Mouse (Mus musculus): Measurements from ENCODE around the gene Olfr346. TPM values are rescaled to one million over a fixed set of nuclear protein-coding genes. Genes with fewer than 3 reads are reported as not detected.

Olfr346 gene
- not detected in 2 replicates for polyA plus RNA-seq (2012; rRNA removed)

GRCm38 (mm10) chr2:36685488-36685887 is at the start of gene Olfr346:
Olfr346 (plus strand) TSS chr2:36685788.
- TF ChIP-seq CTCF (IDR thresholded peaks at IDR 0.05; ENCODE audit: extremely low read depth, insufficient read depth, low read length) (no peak), POLR2A (IDR thresholded peaks at IDR 0.05; ENCODE audit: extremely low read depth, insufficient read depth, low read length) (no peak)
- Histone ChIP-seq H3K4me3 (ENCODE audit: insufficient read depth, low read length) (no peak within 1 kb of the TSS), H3K4me1 (ENCODE audit: control insufficient read depth, insufficient read depth, low read length) (no peaks in the 10 kb centered on the region), H3K27ac (ENCODE audit: insufficient read depth, low read length) (no peak within 1 kb of the TSS)

GRCm38 (mm10) chr2:36639741-36640140 is 45.8 kb upstream of the Olfr346 start, which contains the start of gene Olfr345:
Olfr345 (plus strand) TSS chr2:36640041.
- Histone ChIP-seq H3K4me3 (ENCODE audit: insufficient read depth, low read length) (no peak within 1 kb of the TSS), H3K4me1 (ENCODE audit: control insufficient read depth, insufficient read depth, low read length) (no peaks in the 10 kb centered on the region), H3K27ac (ENCODE audit: insufficient read depth, low read length) (no peak within 1 kb of the TSS)
- TF ChIP-seq CTCF (IDR thresholded peaks at IDR 0.05; ENCODE audit: extremely low read depth, insufficient read depth, low read length): no peak
- TF ChIP-seq POLR2A (IDR thresholded peaks at IDR 0.05; ENCODE audit: extremely low read depth, insufficient read depth, low read length): no peak

- Histone ChIP-seq H3K27ac (ENCODE audit: insufficient read depth, low read length) (no peak within 1 kb of the TSS), H3K4me3 (ENCODE audit: insufficient read depth, low read length) (no peak within 1 kb of the TSS), H3K4me1 (ENCODE audit: control insufficient read depth, insufficient read depth, low read length) (no peaks in the 10 kb centered on the region)
- TF ChIP-seq POLR2A (IDR thresholded peaks at IDR 0.05; ENCODE audit: extremely low read depth, insufficient read depth, low read length) (no peak), CTCF (IDR thresholded peaks at IDR 0.05; ENCODE audit: extremely low read depth, insufficient read depth, low read length) (no peak)
Measured at GRCm38 (mm10) chr2:36731602-36732001, 46.0 kb downstream of the Olfr346 start, which contains the start of gene Olfr347. Olfr347 (plus strand) TSS chr2:36731902.

- Histone ChIP-seq H3K4me3 (ENCODE audit: insufficient read depth, low read length) (no peak overlapping the region), H3K27ac (ENCODE audit: insufficient read depth, low read length) (no peak overlapping the region), H3K4me1 (ENCODE audit: control insufficient read depth, insufficient read depth, low read length) (no peaks in the 10 kb centered on the region)
- TF ChIP-seq POLR2A (IDR thresholded peaks at IDR 0.05; ENCODE audit: extremely low read depth, insufficient read depth, low read length): no peak
- no peak for TF ChIP-seq CTCF (IDR thresholded peaks at IDR 0.05; ENCODE audit: extremely low read depth, insufficient read depth, low read length)
Measured at GRCm38 (mm10) chr2:36736226-36736625, 50.6 kb downstream of the Olfr346 start.

Other genes starting within 250 kb of the Olfr346 start
- not detected in 2 replicates for gene Olfr340, start 233.2 kb upstream of the Olfr346 start, polyA plus RNA-seq (2012; rRNA removed)
- gene Olfr341, start 203.3 kb upstream of the Olfr346 start, polyA plus RNA-seq (2012; rRNA removed): not detected in 2 replicates
- gene Olfr342, start 160.8 kb upstream of the Olfr346 start, polyA plus RNA-seq (2012; rRNA removed): not detected in 2 replicates
- 0.02 TPM in 1 of 2 replicates, not detected in the other for gene Olfr344, start 119.1 kb upstream of the Olfr346 start, polyA plus RNA-seq (2012; rRNA removed)
- not detected in 2 replicates for gene Olfr345, start 45.7 kb upstream of the Olfr346 start, polyA plus RNA-seq (2012; rRNA removed)
- gene Olfr347, start 46.1 kb downstream of the Olfr346 start, polyA plus RNA-seq (2012; rRNA removed): not detected in 2 replicates
- gene Olfr348, start 98.5 kb downstream of the Olfr346 start, polyA plus RNA-seq (2012; rRNA removed): not detected in 2 replicates
- not detected in 2 replicates for gene Olfr50, start 104.8 kb downstream of the Olfr346 start, polyA plus RNA-seq (2012; rRNA removed)
- not detected in 2 replicates for gene Olfr3, start 131.2 kb downstream of the Olfr346 start, polyA plus RNA-seq (2012; rRNA removed)
- not detected in 2 replicates for gene Olfr350, start 160.5 kb downstream of the Olfr346 start, polyA plus RNA-seq (2012; rRNA removed)
- not detected in 2 replicates for gene Olfr351, start 176.9 kb downstream of the Olfr346 start, polyA plus RNA-seq (2012; rRNA removed)
- gene Olfr352, start 182.7 kb downstream of the Olfr346 start, polyA plus RNA-seq (2012; rRNA removed): not detected in 2 replicates
- not detected in 2 replicates for gene Olfr353, start 207.1 kb downstream of the Olfr346 start, polyA plus RNA-seq (2012; rRNA removed)
- not detected in 2 replicates for gene Olfr354, start 219.9 kb downstream of the Olfr346 start, polyA plus RNA-seq (2012; rRNA removed)
- not detected in 2 replicates for gene Olfr355, start 243.1 kb downstream of the Olfr346 start, polyA plus RNA-seq (2012; rRNA removed)

All from cortical plate, adult 2 months (tissue).